Mouse (Mus musculus): ENCODE data around the gene Gm7029.

Gene Gm7029

GRCm38 (mm10) chr17:33911813-33912414, 38.3 kb downstream of the Gm7029 start:
- TF ChIP-seq GATA4 (IDR thresholded peaks at IDR 0.05; ENCODE audit: insufficient replicate concordance, low read length), result no peak

GRCm38 (mm10) chr17:33913264-33913663, 39.6 kb downstream of the Gm7029 start:
- no peak for TF ChIP-seq GATA4 (IDR thresholded peaks at IDR 0.05; ENCODE audit: insufficient replicate concordance, low read length)

GRCm38 (mm10) chr17:33913905-33914304, 40.3 kb downstream of the Gm7029 start:
- TF ChIP-seq GATA4 (IDR thresholded peaks at IDR 0.05; ENCODE audit: insufficient replicate concordance, low read length), result no peak

- TF ChIP-seq GATA4 (IDR thresholded peaks at IDR 0.05; ENCODE audit: insufficient replicate concordance, low read length), result no peak
These were observed 41.3 kb downstream of the Gm7029 start for GRCm38 (mm10) chr17:33914969-33915391.

- TF ChIP-seq GATA4 (IDR thresholded peaks at IDR 0.05; ENCODE audit: insufficient replicate concordance, low read length), result no peak; the same call in 1 of the 2 replicates
These were observed 42.1 kb downstream of the Gm7029 start, which contains the start of the genes Tapbp and Zbtb22 for GRCm38 (mm10) chr17:33915671-33916250. Gene Tapbp, plus strand, starts transcription at chr17:33915899. Gene Zbtb22, plus strand, starts transcription at chr17:33915904.

GRCm38 (mm10) chr17:33916294-33916693, 42.7 kb downstream of the Gm7029 start:
- no peak for TF ChIP-seq GATA4 (IDR thresholded peaks at IDR 0.05; ENCODE audit: insufficient replicate concordance, low read length)

GRCm38 (mm10) chr17:33916847-33917655, 43.4 kb downstream of the Gm7029 start:
- no peak for TF ChIP-seq GATA4 (IDR thresholded peaks at IDR 0.05; ENCODE audit: insufficient replicate concordance, low read length)

GRCm38 (mm10) chr17:33917656-33918292, 44.1 kb downstream of the Gm7029 start:
- no peak for TF ChIP-seq GATA4 (IDR thresholded peaks at IDR 0.05; ENCODE audit: insufficient replicate concordance, low read length)

- TF ChIP-seq GATA4 (IDR thresholded peaks at IDR 0.05; ENCODE audit: insufficient replicate concordance, low read length), result no peak
These were observed 44.9 kb downstream of the Gm7029 start for GRCm38 (mm10) chr17:33918293-33919203.

GRCm38 (mm10) chr17:33919351-33920281, 46.0 kb downstream of the Gm7029 start:
- peak; percentile 83; the same call in 1 of the 2 replicates for TF ChIP-seq GATA4 (IDR thresholded peaks at IDR 0.05; ENCODE audit: insufficient replicate concordance, low read length)

GRCm38 (mm10) chr17:33920282-33921097, 46.9 kb downstream of the Gm7029 start:
- TF ChIP-seq GATA4 (IDR thresholded peaks at IDR 0.05; ENCODE audit: insufficient replicate concordance, low read length), result no peak

- no peak for TF ChIP-seq GATA4 (IDR thresholded peaks at IDR 0.05; ENCODE audit: insufficient replicate concordance, low read length)
These were observed 47.7 kb downstream of the Gm7029 start for GRCm38 (mm10) chr17:33921361-33921760.
